Mouse (Mus musculus) liver, adult 2 months (tissue): ENCODE results near the gene S100a11. TPM values are rescaled to one million over a fixed set of nuclear protein-coding genes. Genes with fewer than 3 reads are reported as not detected.

Experiments
- DNase-seq: peaks from one replicate; pipeline ENCODE4 v3.0.0-alpha.2; 2011; ENCODE audit warnings: low read depth, low spot score; ENCODE audit errors: extremely low read depth
- H3K27ac ChIP-seq: fragments of 200-500 bp; replicated peaks from 2 replicates; pipeline ENCODE4 v1.5.1; 2012; ENCODE audit warnings: low read depth, mild to moderate bottlenecking, control low read depth, inconsistent platforms, low read length; ENCODE audit not compliant: insufficient read depth
- H3K27me3 ChIP-seq: fragments of 200-500 bp; 2 replicates; pipeline ENCODE4 v1.6.1; 2012; ENCODE audit warnings: mild to moderate bottlenecking, moderate library complexity, low read length, inconsistent platforms; ENCODE audit not compliant: control insufficient read depth, insufficient read depth
- H3K36me3 ChIP-seq: fragments of 200-500 bp; 2 replicates; pipeline ENCODE4 v1.6.1; 2012; ENCODE audit warnings: low read length, inconsistent platforms; ENCODE audit not compliant: control insufficient read depth, insufficient read depth
- H3K4me1 ChIP-seq: fragments of 200-500 bp; 2 replicates; pipeline ENCODE4 v1.6.1; 2011; ENCODE audit warnings: low read length; ENCODE audit not compliant: control insufficient read depth, insufficient read depth
- H3K4me3 ChIP-seq: fragments of 200-500 bp; 2 replicates; pipeline ENCODE4 v1.5.1; 2011; ENCODE audit warnings: low read depth, mild to moderate bottlenecking, control low read depth, low read length, moderate library complexity; ENCODE audit not compliant: insufficient read depth
- H3K79me2 ChIP-seq: fragments of 200-500 bp; 2 replicates; pipeline ENCODE4 v1.6.1; 2012; ENCODE audit warnings: inconsistent platforms, mild to moderate bottlenecking, low read length, moderate library complexity; ENCODE audit not compliant: control insufficient read depth, insufficient read depth
- H3K9ac ChIP-seq: fragments of 200-500 bp; 2 replicates; pipeline ENCODE4 v1.6.1; 2012; ENCODE audit warnings: low read depth, mild to moderate bottlenecking, control low read depth, inconsistent platforms, low read length
- CTCF ChIP-seq: fragments of 200-500 bp; IDR thresholded peaks from 2 replicates; pipeline ENCODE4 v1.5.1; 2011; ENCODE audit warnings: low read depth, low read length, control low read depth
- POLR2A ChIP-seq: fragments of 200-500 bp; IDR thresholded peaks from 2 replicates; pipeline ENCODE4 v1.6.1; 2011; ENCODE audit warnings: low read length, control low read depth; ENCODE audit not compliant: insufficient read depth; ENCODE audit errors: extremely low read depth
- WGBS: fragments of 180-500 bp; shearing (Covaris S2); methylation state at CpG from one replicate; pipeline ENCODE4 v1.1.7; 2018; 5-methylcytosine and 5-hydroxymethylcytosine counted together
- polyA plus RNA-seq: library from polyadenylated mRNA; depleted of rRNA; stranded (reverse); fragments of >200 nt; gene quantifications from 2 replicates; pipeline ENCODE4 v1.2.3, GENCODE M21; 2012
- total RNA-seq: library from RNA; depleted of rRNA; stranded (reverse); fragments of >200 nt; gene quantifications from 2 replicates; pipeline ENCODE4 v1.2.3, GENCODE M21; 2014

The S100a11 gene
- total and polyA plus RNA-seq, 2 experiments, result 3.0 to 4.3 TPM

DNA sequence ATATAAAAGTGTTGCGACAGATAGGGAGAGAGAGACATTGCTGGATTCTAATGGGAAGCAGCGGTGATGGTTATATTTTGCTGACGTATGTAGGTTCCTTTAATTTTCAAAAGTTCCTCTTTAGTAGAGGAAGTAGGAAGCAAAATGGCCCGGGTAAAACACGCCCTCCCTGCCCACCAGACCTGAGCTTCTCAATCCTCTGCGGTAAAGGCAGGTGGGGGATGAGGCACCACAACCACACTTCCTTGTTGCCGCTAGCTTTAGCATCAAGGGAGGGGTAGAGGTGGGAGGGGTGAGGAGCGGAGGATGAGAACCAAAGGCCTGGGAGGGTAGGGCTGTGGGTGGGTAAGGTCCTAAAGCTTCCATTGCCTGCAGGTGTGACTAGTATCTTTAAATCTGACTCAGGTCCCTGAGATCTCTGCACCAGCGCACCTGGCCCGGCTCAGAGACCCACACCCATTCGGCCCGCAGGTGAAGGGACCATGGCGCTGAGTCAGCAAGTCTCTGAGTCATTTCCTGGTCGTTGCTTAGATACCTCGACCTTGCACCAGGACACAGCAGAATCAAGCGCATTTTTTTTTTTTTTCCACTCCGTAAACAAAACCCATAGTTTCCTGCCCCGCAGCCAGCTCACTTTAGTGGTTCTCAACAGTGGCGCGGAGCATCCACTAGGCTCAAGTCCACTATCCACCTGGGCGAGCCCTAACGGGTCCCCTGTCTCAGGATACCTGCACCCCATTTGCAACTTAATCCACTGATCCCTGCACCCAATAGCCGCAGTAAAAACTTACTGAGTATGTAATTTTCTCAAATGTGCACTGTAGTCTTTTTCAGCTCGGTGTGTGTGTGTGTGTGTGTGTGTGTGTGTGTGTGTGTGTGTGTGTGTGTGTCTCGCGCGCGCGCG lies 14.1 kb upstream of the S100a11 start:
- H3K27me3 ChIP-seq, result no peaks in the 10 kb centered on the region

GRCm38 (mm10) chr3:93506881-93507325 lies 13.4 kb upstream of the S100a11 start:
- no peak for TF ChIP-seq CTCF
- TF ChIP-seq POLR2A, result no peak
- no peak for DNase-seq
- H3K9ac ChIP-seq, result no peak overlapping the region
- no peak overlapping the region for H3K4me3 ChIP-seq
- 86% methylated on average over 5 of the region's 5 CpGs for WGBS
- no peaks in the 10 kb centered on the region for H3K4me1 ChIP-seq
- no peaks in the 10 kb centered on the region for H3K27me3 ChIP-seq
- H3K27ac ChIP-seq, result no peak overlapping the region
- H3K36me3 ChIP-seq, result no peaks in the 10 kb centered on the region
- H3K79me2 ChIP-seq, result no peaks in the 10 kb centered on the region

More for the DNA sequence above, 14.1 kb upstream of the S100a11 start:
- peak; percentile 17 for DNase-seq
- no peak for TF ChIP-seq CTCF
- no peak for TF ChIP-seq POLR2A
- WGBS, result 39% methylated on average over 30 of the region's 30 CpGs
- no peaks in the 10 kb centered on the region for H3K36me3 ChIP-seq
- no peak overlapping the region for H3K4me3 ChIP-seq
- H3K79me2 ChIP-seq, result no peaks in the 10 kb centered on the region
- no peak overlapping the region for H3K27ac ChIP-seq
- H3K9ac ChIP-seq, result no peak overlapping the region
- no peaks in the 10 kb centered on the region for H3K4me1 ChIP-seq

GRCm38 (mm10) chr3:93509301-93509700 lies 11.0 kb upstream of the S100a11 start:
- Histone ChIP-seq H3K4me3 (no peak overlapping the region), H3K4me1 (no peaks in the 10 kb centered on the region), H3K27ac (no peak overlapping the region), H3K27me3 (no peaks in the 10 kb centered on the region), H3K79me2 (no peaks in the 10 kb centered on the region), H3K36me3 (no peaks in the 10 kb centered on the region), H3K9ac (no peak overlapping the region)
- no peak for DNase-seq
- TF ChIP-seq POLR2A (no peak), CTCF (no peak)
- 62% methylated on average over 1 of the region's 1 CpGs for WGBS

DNA sequence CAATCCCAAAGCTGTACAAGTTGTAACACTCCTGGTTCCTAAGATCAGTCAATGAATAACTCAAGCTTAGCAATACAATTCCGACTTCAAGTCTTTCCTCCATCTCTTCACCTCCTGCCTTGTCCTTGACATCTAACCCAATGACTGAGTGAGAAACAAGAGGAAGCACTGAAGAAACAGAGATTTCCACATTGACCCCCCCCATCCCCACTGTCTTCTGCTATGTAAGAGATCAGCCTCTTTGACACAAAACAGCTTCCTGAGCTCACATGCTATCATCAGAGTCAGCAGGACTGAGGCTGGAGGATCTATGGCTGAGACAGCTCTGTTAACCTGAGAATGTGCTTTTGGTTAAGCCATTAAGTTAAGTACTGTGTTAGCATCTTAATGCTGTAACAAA lies 9.3 kb upstream of the S100a11 start:
- no peak overlapping the region for H3K4me3 ChIP-seq
- no peaks in the 10 kb centered on the region for H3K4me1 ChIP-seq
- no peaks in the 10 kb centered on the region for H3K79me2 ChIP-seq
- TF ChIP-seq CTCF (no peak), POLR2A (no peak)
- no peaks in the 10 kb centered on the region for H3K27me3 ChIP-seq
- H3K27ac ChIP-seq, result no peak overlapping the region
- no peak for DNase-seq
- no peaks in the 10 kb centered on the region for H3K36me3 ChIP-seq
- 68% methylated on average over 1 of the region's 1 CpGs for WGBS
- H3K9ac ChIP-seq, result no peak overlapping the region

DNA sequence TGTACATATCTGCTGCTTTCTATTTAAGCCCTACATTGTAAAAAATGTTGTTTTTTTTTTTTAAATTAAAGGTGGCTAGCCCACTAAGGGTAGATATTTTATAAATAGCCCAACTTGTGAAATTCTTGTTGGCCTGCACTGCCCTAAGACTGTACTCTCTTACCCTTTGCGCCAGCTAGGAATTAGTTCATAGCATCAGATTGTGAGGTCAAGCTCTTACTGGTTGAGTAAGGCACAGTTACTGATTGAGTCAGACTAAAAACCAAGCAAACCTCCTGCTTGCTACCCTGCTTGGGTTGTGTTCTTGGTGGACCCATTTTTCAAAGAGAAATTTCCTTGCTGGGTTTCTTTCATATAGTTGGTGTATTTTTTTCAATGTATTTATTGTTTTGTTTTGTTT lies 8.5 kb upstream of the S100a11 start:
- DNase-seq, result no peak
- Histone ChIP-seq H3K27me3 (no peaks in the 10 kb centered on the region), H3K27ac (no peak overlapping the region), H3K36me3 (no peaks in the 10 kb centered on the region), H3K4me3 (no peak overlapping the region), H3K79me2 (no peaks in the 10 kb centered on the region), H3K9ac (no peak overlapping the region), H3K4me1 (no peaks in the 10 kb centered on the region)
- TF ChIP-seq CTCF, result no peak
- TF ChIP-seq POLR2A, result no peak
- 97% methylated on average over 1 of the region's 1 CpGs for whole genome bisulfite sequencing

DNA sequence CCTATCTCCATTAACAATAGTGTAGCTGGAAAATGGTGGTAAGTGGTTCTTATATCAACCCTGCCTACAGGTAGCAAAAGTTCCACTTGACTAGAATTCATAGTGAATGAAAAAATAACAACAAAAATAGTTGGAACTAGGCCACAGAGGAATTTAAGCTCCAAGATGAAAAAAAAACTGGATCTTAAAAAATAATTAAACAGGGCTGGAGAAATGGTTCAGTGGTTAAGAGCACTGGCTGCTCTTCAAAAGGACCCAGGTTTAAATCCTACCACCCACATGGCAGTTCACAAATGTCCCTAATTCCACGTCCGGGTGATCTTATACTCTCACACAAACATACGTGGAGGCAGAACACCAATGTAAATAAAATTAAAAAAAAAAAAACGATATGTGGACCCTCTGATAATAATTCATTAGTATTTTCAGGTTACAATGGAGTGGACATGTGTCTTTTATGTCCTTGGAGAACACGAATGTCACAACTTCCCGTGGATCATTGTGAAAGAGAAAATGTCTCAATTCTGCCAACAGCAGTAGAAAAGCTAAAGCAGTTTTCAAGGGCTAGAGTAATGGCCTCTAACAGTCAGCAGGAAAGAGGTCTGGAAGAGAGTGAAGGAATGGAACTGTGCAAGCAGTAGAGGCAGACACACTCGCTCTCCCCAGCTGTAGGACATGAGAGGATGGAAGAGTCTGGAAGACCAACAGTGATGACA lies 7.7 kb upstream of the S100a11 start:
- 81% methylated on average over 7 of the region's 7 CpGs for WGBS
- Histone ChIP-seq H3K36me3 (no peaks in the 10 kb centered on the region), H3K4me1 (no peaks in the 10 kb centered on the region), H3K27me3 (no peaks in the 10 kb centered on the region), H3K27ac (no peak overlapping the region), H3K79me2 (no peaks in the 10 kb centered on the region), H3K4me3 (no peak overlapping the region), H3K9ac (no peak overlapping the region)
- no peak for TF ChIP-seq POLR2A
- TF ChIP-seq CTCF, result no peak
- no peak for DNase-seq
